Comparison of ENCODE assay signal across 11 mouse cellular contexts in genomic region chr3:84324000-84324399, GRCm38 (mm10). TPM values are rescaled to one million over a fixed set of nuclear protein-coding genes. Genes with fewer than 3 reads are reported as not detected.
DNase-seq lines count a peak whose midpoint lies in the region; ATAC-seq and TF ChIP-seq lines count a peak whose summit lies in the region.
"Had no signal": no experiment of that assay in that cellular context is flagged by ENCODE, and none has a peak within 500 bp of the region (broad histone marks: within the 10 kb centered on the region; RNA-seq: fewer than 3 reads in every experiment).

No protein-coding gene starts in this region.

- no peak for TF ChIP-seq CTCF in lung, embryonic 14.5 days (IDR thresholded peaks at IDR 0.05; ENCODE audit: low read depth)
- TF ChIP-seq CTCF in thymus, adult 2 months (IDR thresholded peaks at IDR 0.05; ENCODE audit: borderline replicate concordance, control insufficient read depth, extremely low read depth, insufficient read depth, low read length, poor library complexity), result no peak

- no peaks in the 10 kb centered on the region for H3K9me3 ChIP-seq in lung, embryonic 14.5 days (ENCODE audit: low read depth, low read length)
- H3K9me3 ChIP-seq in liver, embryonic 15.5 days (replicated peaks), result no peaks in the 10 kb centered on the region

- ATAC-seq in lung, embryonic 14.5 days (ENCODE audit: insufficient read depth), result no peak
- no peak for ATAC-seq in liver, embryonic 15.5 days (ENCODE audit: insufficient read depth)
- ATAC-seq: hindbrain, embryonic 16.5 days had no signal

- H3K9ac ChIP-seq in lung, embryonic 14.5 days, result no peak overlapping the region
- H3K9ac ChIP-seq in liver, embryonic 15.5 days, result no peak overlapping the region

- H3K4me1 ChIP-seq in lung, embryonic 14.5 days (ENCODE audit: insufficient read depth), result no peaks in the 10 kb centered on the region
- peaks cover 4% of the 10 kb centered on the region; the same call in 1 of the 2 replicates for H3K4me1 ChIP-seq in brown adipose tissue, adult 24 weeks (ENCODE audit: control insufficient read depth, insufficient read depth, insufficient read length, low read length)
- peaks cover 17% of the 10 kb centered on the region for H3K4me1 ChIP-seq in liver, embryonic 15.5 days (replicated peaks)
- H3K4me1 ChIP-seq in thymus, adult 2 months (replicated peaks; ENCODE audit: control insufficient read depth, insufficient read depth, low read length), result no peaks in the 10 kb centered on the region; the same call in 1 of the 2 replicates

- DNase-seq in lung, embryonic 14.5 days, result no peak
- DNase-seq in lung, postnatal 4 days, result no peak
- peak; percentile 34 to 58 for DNase-seq in kidney, adult 8-10 months
- no peak for DNase-seq in thymus, adult 2 months
- DNase-seq in frontal cortex, adult 2 months (ENCODE audit: extremely low spot score in 1 of 2, low spot score in 1 of 2), result no peak
- no peak for DNase-seq in thymus, postnatal 4 days
- DNase-seq: cerebellum, postnatal 14 days; lung, postnatal 36 days had no signal

- 0 out of 2 replicates have a peak overlapping the region, but pooled peaks have one; percentile 4 for H3K4me2 ChIP-seq in lung, embryonic 14.5 days
- peak overlapping the region; percentile 14 for H3K4me2 ChIP-seq in liver, embryonic 15.5 days

- no peaks in the 10 kb centered on the region for H3K36me3 ChIP-seq in lung, embryonic 14.5 days (ENCODE audit: insufficient read depth)
- H3K36me3 ChIP-seq in liver, embryonic 15.5 days (replicated peaks), result no peaks in the 10 kb centered on the region
- no peaks in the 10 kb centered on the region for H3K36me3 ChIP-seq in thymus, adult 2 months (ENCODE audit: control insufficient read depth, insufficient read depth, low read length)

- 35% methylated on average over 6 of the region's 6 CpGs for WGBS in lung, embryonic 14.5 days
- 29% methylated on average over 6 of the region's 6 CpGs for WGBS in liver, embryonic 15.5 days (ENCODE audit: insufficient replicate concordance)
- 69% methylated on average over 6 of the region's 6 CpGs for WGBS in thymus, adult 2 months

- no peak for TF ChIP-seq POLR2A in thymus, adult 2 months (IDR thresholded peaks at IDR 0.05; ENCODE audit: control insufficient read depth, extremely low read depth, insufficient read depth, low read length, poor library complexity)

- peak overlapping the region; percentile 14; the same call in 1 of the 2 replicates for H3K27ac ChIP-seq in lung, embryonic 14.5 days (ENCODE audit: low read depth)
- peak overlapping the region; percentile 92 for H3K27ac ChIP-seq in brown adipose tissue, adult 24 weeks (replicated peaks; ENCODE audit: low read depth, low read length)
- no peak overlapping the region for H3K27ac ChIP-seq in liver, embryonic 15.5 days (replicated peaks)
- no peak overlapping the region for H3K27ac ChIP-seq in thymus, adult 2 months (ENCODE audit: control insufficient read depth, insufficient read depth, low read length)

- H3K27me3 ChIP-seq in lung, embryonic 14.5 days (ENCODE audit: insufficient read depth, low read length), result no peaks in the 10 kb centered on the region
- no peaks in the 10 kb centered on the region; the same call in 1 of the 2 replicates for H3K27me3 ChIP-seq in liver, embryonic 15.5 days
- H3K27me3 ChIP-seq in thymus, adult 2 months (ENCODE audit: control insufficient read depth, insufficient read depth, low read length), result no peaks in the 10 kb centered on the region

- no peak overlapping the region for H3K4me3 ChIP-seq in lung, embryonic 14.5 days (ENCODE audit: low read depth, low read length)
- no peak overlapping the region for H3K4me3 ChIP-seq in brown adipose tissue, adult 24 weeks (ENCODE audit: insufficient read depth, low read depth, low read length)
- no peak overlapping the region for H3K4me3 ChIP-seq in liver, embryonic 15.5 days (replicated peaks)
- no peak overlapping the region for H3K4me3 ChIP-seq in thymus, adult 2 months (ENCODE audit: control insufficient read depth, insufficient read depth, low read length)

RNA-seq across cellular contexts. Expression of gene Trim2, which starts 17.3 kb away (rescaled TPM):
- 25.9 and 27.0 TPM in 2 replicates for polyA plus RNA-seq in lung, embryonic 14.5 days (2014; fragmentation: Nextera tagmentation; extraction: Ambion mirVana)
- polyA plus RNA-seq in brown adipose tissue, adult 24 weeks (2012; ENCODE audit: insufficient read depth, insufficient read length, missing spikeins), result 14.0 and 14.2 TPM in 2 replicates
- polyA plus RNA-seq in liver, embryonic 15.5 days (2015; fragmentation: Nextera tagmentation; extraction: Ambion mirVana), result 4.8 and 5.6 TPM in 2 replicates
- polyA plus RNA-seq in thymus, adult 2 months (2012; rRNA removed), result 2.9 and 4.2 TPM in 2 replicates
- 94.3 and 106 TPM in 2 replicates for polyA plus RNA-seq in frontal cortex, adult 2 months (2012; rRNA removed)

Comparison
In these comparisons a context has a peak if more than half of its experiments do, and no peak if none do; other contexts are left out.
1. DNase-seq: peak in kidney, adult 8-10 months (2 of 2); none in lung, embryonic 14.5 days (single experiment), lung, postnatal 4 days (0 of 2), thymus, adult 2 months (single experiment), frontal cortex, adult 2 months (0 of 2) and thymus, postnatal 4 days (single experiment).
2. H3K27ac ChIP-seq: peak in lung, embryonic 14.5 days (single experiment) and brown adipose tissue, adult 24 weeks (single experiment); none in liver, embryonic 15.5 days (single experiment) and thymus, adult 2 months (single experiment).